ENCODE assay signal across 8 mouse cellular contexts in the genomic region with DNA sequence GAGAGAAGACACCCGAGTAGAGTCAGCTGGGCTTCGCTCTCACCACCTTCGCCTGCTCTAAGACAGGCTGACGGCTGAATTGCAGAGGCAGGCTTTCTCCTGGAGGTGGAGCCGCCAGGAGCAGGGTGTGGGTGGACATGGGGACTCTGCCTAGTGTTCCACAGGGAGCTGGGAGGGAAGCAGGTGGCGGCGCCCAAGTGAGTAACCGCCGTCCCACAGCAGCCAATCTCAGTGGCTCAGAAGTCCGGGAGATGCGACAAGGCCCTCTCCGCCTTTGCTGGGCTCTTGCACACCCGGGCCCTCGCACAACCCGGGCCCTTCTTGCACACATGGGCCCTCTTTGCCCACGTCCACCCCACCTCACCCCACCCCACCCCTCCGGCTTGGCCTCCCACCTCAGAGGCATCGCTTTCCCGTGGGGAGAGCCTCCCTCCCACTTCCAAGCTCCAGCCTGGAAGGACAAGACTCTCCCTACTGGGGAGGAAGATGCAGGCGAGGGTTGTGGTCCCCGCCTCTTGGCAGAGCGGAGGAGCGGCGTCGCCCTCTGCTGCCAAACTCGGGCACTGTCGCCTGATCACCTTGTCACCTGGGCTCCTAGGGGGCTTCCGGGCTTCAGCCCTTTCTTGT. TPM values are rescaled to one million over a fixed set of nuclear protein-coding genes. Genes with fewer than 3 reads are reported as not detected.
DNase-seq lines count a peak whose midpoint lies in the region; ATAC-seq and TF ChIP-seq lines count a peak whose summit lies in the region.

No protein-coding gene starts in this region.

- H3K36me3 ChIP-seq in CH12.LX (replicated peaks in 1 of 2; ENCODE audit: control insufficient read depth in 1 of 2, insufficient read depth in 1 of 2, low read length in 1 of 2): no peaks in the 10 kb centered on the region
- H3K36me3 ChIP-seq in heart, embryonic 13.5 days: no peaks in the 10 kb centered on the region

- peaks cover 2 to 52% of the 10 kb centered on the region in 2 experiments; a peak in 3 of 4 replicates for H3K4me1 ChIP-seq in CH12.LX (ENCODE audit: control insufficient read depth in 1 of 2, insufficient read depth in 2 of 2)
- peaks cover 51% of the 10 kb centered on the region for H3K4me1 ChIP-seq in heart, embryonic 13.5 days

- in situ Hi-C loops in CH12.LX (cut with MboI; ENCODE audit: low pct_ligation_motif_present, low pct_unique_long_range_greater_than_20kb, low sequenced_read_pairs): no loop called here

- TF ChIP-seq POLR2A in CH12.LX (IDR thresholded peaks at IDR 0.05; ENCODE audit: low read depth, low read length): no peak

- TF ChIP-seq EP300 in CH12.LX (IDR thresholded peaks at IDR 0.05; ENCODE audit: low read length): no peak

- dilution Hi-C loops in CH12.LX (cut with MboI; ENCODE audit: extremely low pct_ligation_motif_present, extremely low pct_unique_long_range_greater_than_20kb, low sequenced_read_pairs): no loop called here

- DNase-seq in 3134 (ENCODE audit: extremely low read depth, insufficient read length, low spot score) (peak; percentile 54), CH12.LX (ENCODE audit: extremely low read depth) (peak; percentile 58)
- DNase-seq in cerebellum, postnatal 10 days: peak; percentile 82 to 84
- peak; percentile 81 to 85 for DNase-seq in kidney, postnatal 4 days
- DNase-seq in lung, postnatal 14 days: peak; percentile 72
- peak; percentile 86 for DNase-seq in right cerebral cortex, postnatal 25 days

- peak; percentile 14 to 85; a peak in 2 of 4 replicates for TF ChIP-seq CTCF in CH12.LX (conservative IDR thresholded peaks at IDR 0.05 in 1 of 2, IDR thresholded peaks at IDR 0.05 in 1 of 2; ENCODE audit: low read depth in 2 of 2, low read length in 2 of 2)

- H3K27ac ChIP-seq in CH12.LX (ENCODE audit: insufficient read depth, low read depth): no peak overlapping the region
- H3K27ac ChIP-seq in heart, embryonic 13.5 days (replicated peaks): 0 out of 2 replicates have a peak overlapping the region, but pooled peaks have one; percentile 14

- no peak overlapping the region for H3K4me3 ChIP-seq in CH12.LX (replicated peaks in 1 of 3; ENCODE audit: low read depth in 2 of 3, low read length in 2 of 3, poor library complexity in 1 of 3)
- H3K4me3 ChIP-seq in heart, embryonic 13.5 days: peak overlapping the region; percentile 43

- no peak overlapping the region for H3K9ac ChIP-seq in CH12.LX (ENCODE audit: insufficient read depth, low read depth)
- peak overlapping the region; percentile 71 for H3K9ac ChIP-seq in heart, embryonic 13.5 days

- peaks cover 28% of the 10 kb centered on the region for H3K27me3 ChIP-seq in CH12.LX (replicated peaks)
- peaks cover 4% of the 10 kb centered on the region; the same call in 1 of the 2 replicates for H3K27me3 ChIP-seq in heart, embryonic 13.5 days (replicated peaks)

- H3K4me2 ChIP-seq in CH12.LX (ENCODE audit: insufficient read depth, low read depth, poor library complexity, severe bottlenecking): no peak overlapping the region
- H3K4me2 ChIP-seq in heart, embryonic 13.5 days: peak overlapping the region; percentile 75

- peak; percentile 69 for TF ChIP-seq RAD21 in CH12.LX (IDR thresholded peaks at IDR 0.05; ENCODE audit: low read depth, low read length)

- no peaks in the 10 kb centered on the region for H3K9me3 ChIP-seq in CH12.LX (replicated peaks; ENCODE audit: low read length)
- H3K9me3 ChIP-seq in heart, embryonic 13.5 days: no peaks in the 10 kb centered on the region

- ATAC-seq in heart, embryonic 13.5 days (ENCODE audit: extremely low read depth, insufficient number of reproducible peaks, low FRiP score, low TSS enrichment): no peak
- no peak for ATAC-seq in erythroid progenitor cell, adult 5-6 weeks (replicated peaks; ENCODE audit: low FRiP score, poor library complexity, severe bottlenecking)

- 3% methylated on average over 28 of the region's 28 CpGs for WGBS in heart, embryonic 13.5 days

- no peaks in the 10 kb centered on the region for H3K79me2 ChIP-seq in CH12.LX (replicated peaks; ENCODE audit: control insufficient read depth, extremely low read depth, insufficient read depth, poor library complexity, severe bottlenecking)

TF ChIP-seq in CH12.LX, 34 proteins besides CTCF, POLR2A, EP300 and RAD21:
- TF ChIP-seq SMC3 (IDR thresholded peaks at IDR 0.05; ENCODE audit: low read depth, low read length) (peak; percentile 73), IRF4 (IDR thresholded peaks at IDR 0.05; ENCODE audit: low read depth, low read length) (no peak), ELF1 (IDR thresholded peaks at IDR 0.05; ENCODE audit: low read depth, low read length) (peak; percentile 55), NRF1 (IDR thresholded peaks at IDR 0.05; ENCODE audit: low read depth, low read length) (no peak), TCF12 (IDR thresholded peaks at IDR 0.05; ENCODE audit: low read depth, low read length) (0 out of 2 replicates have a peak, but pooled peaks have one; percentile 24), POLR2AphosphoS2 (IDR thresholded peaks at IDR 0.05; ENCODE audit: low read depth, low read length) (no peak), MAZ (IDR thresholded peaks at IDR 0.05; ENCODE audit: low read depth, low read length) (peak; percentile 64; the same call in 1 of the 2 replicates), ZMIZ1 (IDR thresholded peaks at IDR 0.05; ENCODE audit: low read depth, low read length) (no peak)

RNA-seq across cellular contexts. Expression of gene Grasp, which starts 15.0 kb away (rescaled TPM):
- total RNA-seq in CH12.LX (2012; rRNA removed) (2.9 and 6.7 TPM in 2 replicates), CH12.LX (2014; rRNA removed) (1.4 and 2.3 TPM in 2 replicates)
- polyA plus RNA-seq in CH12.LX (2012; ENCODE audit: insufficient read length, low read depth): 2.4 TPM in 2 replicates
- polyA plus RNA-seq in heart, embryonic 13.5 days (2015; fragmentation: Nextera tagmentation; extraction: Ambion mirVana): 3.8 and 4.4 TPM in 2 replicates
- total RNA-seq in erythroid progenitor cell, adult 5-6 weeks (2015; ENCODE audit: low replicate concordance): not detected in 2 replicates
- not detected in 2 replicates for total RNA-seq in erythroid progenitor cell, adult 5-6 weeks (2017; ENCODE audit: low replicate concordance)

RNA-seq across cellular contexts. Expression of gene Nr4a1, which starts 15.1 kb away (rescaled TPM):
- 0.42 and 0.89 TPM in 2 replicates for total RNA-seq in CH12.LX (2012; rRNA removed)
- total RNA-seq in CH12.LX (2014; rRNA removed): 0.57 and 0.60 TPM in 2 replicates
- polyA plus RNA-seq in CH12.LX (2012; ENCODE audit: insufficient read length, low read depth): 1.1 and 1.6 TPM in 2 replicates
- polyA plus RNA-seq in heart, embryonic 13.5 days (2015; fragmentation: Nextera tagmentation; extraction: Ambion mirVana): 10.4 and 10.8 TPM in 2 replicates
- 2.9 and 5.0 TPM in 2 replicates for total RNA-seq in erythroid progenitor cell, adult 5-6 weeks (2015; ENCODE audit: low replicate concordance)
- total RNA-seq in erythroid progenitor cell, adult 5-6 weeks (2017; ENCODE audit: low replicate concordance): 1.0 and 9.4 TPM in 2 replicates

RNA-seq across cellular contexts. Expression of gene Atg101, which starts 45.1 kb away (rescaled TPM):
- total RNA-seq in CH12.LX (2012; rRNA removed) (56.9 and 58.8 TPM in 2 replicates), CH12.LX (2014; rRNA removed) (61.2 and 61.3 TPM in 2 replicates)
- polyA plus RNA-seq in CH12.LX (2012; ENCODE audit: insufficient read length, low read depth): 49.1 and 55.9 TPM in 2 replicates
- 50.6 and 56.1 TPM in 2 replicates for polyA plus RNA-seq in heart, embryonic 13.5 days (2015; fragmentation: Nextera tagmentation; extraction: Ambion mirVana)
- total RNA-seq in erythroid progenitor cell, adult 5-6 weeks (2015; ENCODE audit: low replicate concordance): 1.4 TPM in 1 of 2 replicates, not detected in the other
- total RNA-seq in erythroid progenitor cell, adult 5-6 weeks (2017; ENCODE audit: low replicate concordance): 5.8 and 11.4 TPM in 2 replicates

RNA-seq across cellular contexts. Expression of gene 6030408B16Rik, which starts 54.0 kb away (rescaled TPM):
- total RNA-seq in CH12.LX (2012; rRNA removed): 0.13 TPM in 1 of 2 replicates, not detected in the other
- total RNA-seq in CH12.LX (2014; rRNA removed): 0.17 and 0.20 TPM in 2 replicates
- not detected in 2 replicates for polyA plus RNA-seq in CH12.LX (2012; ENCODE audit: insufficient read length, low read depth)
- 2.4 and 3.0 TPM in 2 replicates for polyA plus RNA-seq in heart, embryonic 13.5 days (2015; fragmentation: Nextera tagmentation; extraction: Ambion mirVana)
- not detected in 2 replicates for total RNA-seq in erythroid progenitor cell, adult 5-6 weeks (2015; ENCODE audit: low replicate concordance)
- not detected in 2 replicates for total RNA-seq in erythroid progenitor cell, adult 5-6 weeks (2017; ENCODE audit: low replicate concordance)

Comparison
In these comparisons a context has a peak if more than half of its experiments do, and no peak if none do; other contexts are left out.
1. RNA of gene Atg101, which starts 45.1 kb away (total RNA-seq): 56.9 to 61.3 TPM in CH12.LX; 1.4 to 11.4 TPM in erythroid progenitor cell, adult 5-6 weeks; every median in the first group is over 4 times any median in the second.
2. Peak in every context shown above with its lines, with median percentiles within 50 percentile points of each other: DNase-seq.